Mouse (Mus musculus) inflammation-experienced regulatory T-cells, adult 6 months (primary cell): Measurements from ENCODE around the gene Nsun4. TPM values are rescaled to one million over a fixed set of nuclear protein-coding genes. Genes with fewer than 3 reads are reported as not detected.

Experiments used
- polyA plus RNA-seq, 3 experiments: library from polyadenylated mRNA; unstranded; fragments of 100-300 nt; shearing (Covaris generic); gene quantifications; one replicate each; pipeline ENCODE4 v1.2.1; 2017

Gene Nsun4
- polyA plus RNA-seq, 3 experiments from 2014 or later, result 21.2 to 33.3 (median 29.9) TPM

Other genes starting within 250 kb of the Nsun4 start
- gene Mob3c, start 225.8 kb downstream of the Nsun4 start, polyA plus RNA-seq, result 10 to 100 TPM in 2 of 3 experiments, 1 to 10 TPM in 1; 8.4 to 12.4 (median 10.2) TPM
- 10 to 100 TPM; 34.8 to 45.1 (median 41.8) TPM for gene Mknk1, start 214.7 kb downstream of the Nsun4 start, polyA plus RNA-seq
- gene Kncn, start 169.5 kb downstream of the Nsun4 start, polyA plus RNA-seq, result not detected
- not detected for gene 6430628N08Rik, start 163.2 kb downstream of the Nsun4 start, polyA plus RNA-seq
- gene Dmbx1, start 114.0 kb downstream of the Nsun4 start, polyA plus RNA-seq, result not detected
- gene Faah, start 36.0 kb downstream of the Nsun4 start, polyA plus RNA-seq, result 10 to 100 TPM; 29.0 to 64.8 (median 60.3) TPM
- gene Uqcrh, start 21.2 kb upstream of the Nsun4 start, polyA plus RNA-seq, result 100 to 1,000 TPM; 803 to 910 (median 862) TPM
- gene Lrrc41, start 21.4 kb upstream of the Nsun4 start, polyA plus RNA-seq, result 10 to 100 TPM; 16.5 to 19.0 (median 18.0) TPM
- 10 to 100 TPM in 1 of 3 experiments, 1 to 10 TPM in 2; 4.6 to 23.5 (median 5.7) TPM for gene Rad54l, start 69.8 kb upstream of the Nsun4 start, polyA plus RNA-seq
- 10 to 100 TPM in 1 of 3 experiments, 1 to 10 TPM in 2; 7.5 to 11.5 (median 7.7) TPM for gene Pomgnt1, start 70.0 kb upstream of the Nsun4 start, polyA plus RNA-seq
- under 1 TPM; 0.43 to 0.75 (median 0.63) TPM for gene Lurap1, start 97.5 kb upstream of the Nsun4 start, polyA plus RNA-seq
- not detected for gene Tspan1, start 113.7 kb upstream of the Nsun4 start, polyA plus RNA-seq
- gene 1700042G07Rik, start 119.5 kb upstream of the Nsun4 start, polyA plus RNA-seq, result not detected
- not detected for gene Gm49337, start 119.5 kb upstream of the Nsun4 start, polyA plus RNA-seq
- 1 to 10 TPM; 1.2 to 3.4 (median 2.3) TPM for gene Pik3r3, start 167.7 kb upstream of the Nsun4 start, polyA plus RNA-seq